Mouse (Mus musculus) lung, postnatal 0 days (tissue): Measurements from ENCODE around the gene Pxdc1.

ENCODE experiments used
- CTCF ChIP-seq: IDR thresholded peaks from 2 replicates; pipeline ENCODE4 v1.5.1; 2016; ENCODE audit warnings: antibody characterized with exemption, mild to moderate bottlenecking
- EP300 ChIP-seq: IDR thresholded peaks from 2 replicates; pipeline ENCODE4 v1.6.1; 2016; ENCODE audit warnings: antibody characterized with exemption, mild to moderate bottlenecking, control low read depth

GRCm38 (mm10) chr13:34607079-34607478, 46.2 kb downstream of the Pxdc1 start:
- TF ChIP-seq EP300: no peak
- no peak for TF ChIP-seq CTCF
